Mouse (Mus musculus) forebrain, embryonic 11.5 days (tissue): ENCODE measurements at regions not wholly inside any gene's neighbourhood (a gene's known extent, or its start where the extent isn't known, plus 50 kb on each side); places are given as distances from the start of the nearest gene placed in this dataset.

Experiments
- ATAC-seq: fragments of 200-750 bp; cut with Nextera tagmentation; replicated peaks from 2 replicates; pipeline ENCODE4 v1.8.0; 2017; ENCODE audit warnings: moderate TSS enrichment; ENCODE audit not compliant: low FRiP score
- DNase-seq: peaks from one replicate; pipeline ENCODE4 v3.0.0-alpha.2; 2017; ENCODE audit warnings: low spot score
- H3K27ac ChIP-seq: fragments of 300-500 bp; sonication (generic); 2 replicates; pipeline ENCODE4 v1.5.1; 2014; ENCODE audit warnings: low read depth, low read length
- H3K27me3 ChIP-seq: fragments of 300-500 bp; sonication (generic); 2 replicates; pipeline ENCODE4 v1.6.1; 2014; ENCODE audit warnings: mild to moderate bottlenecking, low read length, mixed read lengths; ENCODE audit not compliant: control insufficient read depth, insufficient read depth
- H3K36me3 ChIP-seq: fragments of 300-500 bp; sonication (generic); 2 replicates; pipeline ENCODE4 v1.6.1; 2014; ENCODE audit warnings: mild to moderate bottlenecking, low read length, moderate library complexity, mixed read lengths; ENCODE audit not compliant: control insufficient read depth, insufficient read depth
- H3K4me1 ChIP-seq: fragments of 300-500 bp; sonication (generic); replicated peaks from 2 replicates; pipeline ENCODE4 v1.6.1; 2014; ENCODE audit warnings: low read length, mixed read lengths; ENCODE audit not compliant: control insufficient read depth, insufficient read depth
- H3K4me2 ChIP-seq: fragments of 300-500 bp; sonication (generic); 2 replicates; pipeline ENCODE4 v1.6.1; 2014; ENCODE audit warnings: low read depth, mild to moderate bottlenecking, low read length, moderate library complexity, mixed read lengths; ENCODE audit not compliant: severe bottlenecking
- H3K4me3 ChIP-seq: fragments of 300-500 bp; sonication (generic); 2 replicates; pipeline ENCODE4 v1.5.1; 2014; ENCODE audit warnings: low read depth, low read length
- H3K9ac ChIP-seq: fragments of 300-500 bp; sonication (generic); 2 replicates; pipeline ENCODE4 v1.6.1; 2014; ENCODE audit warnings: low read length
- H3K9me3 ChIP-seq: fragments of 300-500 bp; sonication (generic); 2 replicates; pipeline ENCODE4 v1.6.1; 2016; ENCODE audit warnings: low read length, mixed read lengths; ENCODE audit not compliant: control insufficient read depth
- WGBS: fragments of 180-500 bp; shearing (Covaris S2); extraction: QIAGEN DNeasy Blood & Tissue Kit; methylation state at CpG from one replicate; pipeline ENCODE4 v1.1.7; 2014; 5-methylcytosine and 5-hydroxymethylcytosine counted together

DNA sequence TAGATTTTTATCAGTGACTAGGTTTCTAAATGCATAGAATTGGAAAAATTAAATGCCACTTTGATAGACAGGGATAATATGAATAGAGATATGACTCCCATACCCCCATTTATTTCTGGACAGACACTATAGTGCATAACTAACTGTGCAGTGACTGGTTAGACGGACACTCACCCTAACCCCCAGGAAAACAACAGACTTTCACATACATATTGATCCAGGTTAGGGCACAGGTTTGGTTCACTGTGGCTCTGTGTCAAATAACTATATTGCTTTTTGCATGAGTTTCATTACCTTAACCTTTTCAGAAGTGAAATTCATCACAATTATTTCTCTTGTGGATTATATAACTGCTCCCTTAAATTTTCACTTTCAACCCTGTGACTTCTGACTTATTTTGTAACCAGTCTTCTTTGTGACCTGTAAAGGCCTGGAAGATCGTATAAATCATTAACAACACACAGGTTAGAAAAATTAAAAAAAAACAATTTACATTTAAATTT, 155.6 kb upstream of the Cypt12 start:
- no peak for ATAC-seq
- Histone ChIP-seq H3K27ac (peak overlapping the region; percentile 95; the same call in 1 of the 2 replicates), H3K4me3 (peak overlapping the region; percentile 62), H3K27me3 (no peaks in the 10 kb centered on the region), H3K9me3 (no peaks in the 10 kb centered on the region), H3K4me1 (peaks cover 23% of the 10 kb centered on the region), H3K36me3 (0 out of 2 replicates have a peak, but pooled peaks cover 5% of the 10 kb centered on the region), H3K9ac (peak overlapping the region; percentile 96), H3K4me2 (peak overlapping the region; percentile 52)
- WGBS: 30% methylated on average over 2 of the region's 2 CpGs
- DNase-seq: no peak

- Histone ChIP-seq H3K27me3 (no peaks in the 10 kb centered on the region), H3K9ac (peak overlapping the region; percentile 96), H3K27ac (peak overlapping the region; percentile 95), H3K4me1 (peaks cover 14% of the 10 kb centered on the region), H3K4me2 (peak overlapping the region; percentile 52), H3K36me3 (0 out of 2 replicates have a peak, but pooled peaks cover 5% of the 10 kb centered on the region), H3K9me3 (no peaks in the 10 kb centered on the region), H3K4me3 (peak overlapping the region; percentile 62)
- under 1% methylated on average over 24 of the region's 24 CpGs for WGBS
- peak; percentile 55 for ATAC-seq
- DNase-seq: peak; percentile 82
Measured at GRCm38 (mm10) chr3:17793646-17794250, 154.5 kb upstream of the Cypt12 start.

- peak overlapping the region; percentile 95 for H3K27ac ChIP-seq
- under 1% methylated on average over 46 of the region's 46 CpGs for WGBS
- H3K27me3 ChIP-seq: no peaks in the 10 kb centered on the region
- H3K9me3 ChIP-seq: no peaks in the 10 kb centered on the region
- peak overlapping the region; percentile 62 for H3K4me3 ChIP-seq
- H3K4me2 ChIP-seq: peak overlapping the region; percentile 52
- 0 out of 2 replicates have a peak, but pooled peaks cover 5% of the 10 kb centered on the region for H3K36me3 ChIP-seq
- ATAC-seq (peak; percentile 16), DNase-seq (peak; percentile 68)
- H3K4me1 ChIP-seq: peaks cover 13% of the 10 kb centered on the region
- peak overlapping the region; percentile 96 for H3K9ac ChIP-seq
Measured at GRCm38 (mm10) chr3:17794251-17795061, 153.8 kb upstream of the Cypt12 start.

GRCm38 (mm10) chr3:17795271-17796260, 152.6 kb upstream of the Cypt12 start:
- peak overlapping the region; percentile 95 for H3K27ac ChIP-seq
- peak overlapping the region; percentile 62 for H3K4me3 ChIP-seq
- peak; percentile 51 for DNase-seq
- H3K27me3 ChIP-seq: no peaks in the 10 kb centered on the region
- H3K9ac ChIP-seq: peak overlapping the region; percentile 96
- ATAC-seq: 0 out of 2 replicates have a peak, but pooled peaks have one; percentile 12
- 15% methylated on average over 24 of the region's 24 CpGs for WGBS
- H3K36me3 ChIP-seq: 0 out of 2 replicates have a peak, but pooled peaks cover 5% of the 10 kb centered on the region
- peak overlapping the region; percentile 52 for H3K4me2 ChIP-seq
- peaks cover 13% of the 10 kb centered on the region for H3K4me1 ChIP-seq
- H3K9me3 ChIP-seq: no peaks in the 10 kb centered on the region

DNA sequence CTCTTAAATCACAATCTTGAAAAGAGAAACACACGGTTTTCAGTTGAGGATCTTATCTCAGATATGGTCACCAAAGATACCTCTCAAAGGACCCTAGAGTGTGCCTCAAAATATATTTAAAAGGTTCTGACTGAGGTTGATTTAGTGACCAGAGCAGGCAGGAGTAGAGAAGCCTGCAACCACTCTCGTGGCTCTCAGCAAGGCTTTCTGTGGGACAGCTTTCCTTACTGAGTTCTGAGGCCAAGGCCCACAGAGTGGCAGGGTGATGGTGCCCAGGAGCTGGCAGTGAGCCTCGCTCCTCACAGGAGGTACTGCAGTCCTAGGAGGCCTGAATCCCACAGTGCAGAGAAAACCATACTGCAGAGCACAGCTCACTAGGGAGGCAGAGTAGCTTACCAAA, 151.4 kb upstream of the Cypt12 start:
- Histone ChIP-seq H3K36me3 (0 out of 2 replicates have a peak, but pooled peaks cover 5% of the 10 kb centered on the region), H3K9me3 (no peaks in the 10 kb centered on the region), H3K4me1 (peaks cover 13% of the 10 kb centered on the region), H3K27me3 (no peaks in the 10 kb centered on the region), H3K4me3 (no peak overlapping the region), H3K9ac (peak overlapping the region; percentile 50), H3K27ac (peak overlapping the region; percentile 95; the same call in 1 of the 2 replicates), H3K4me2 (peak overlapping the region; percentile 52)
- no peak for ATAC-seq
- WGBS: 32% methylated on average over 3 of the region's 3 CpGs
- DNase-seq: peak; percentile 62

DNA sequence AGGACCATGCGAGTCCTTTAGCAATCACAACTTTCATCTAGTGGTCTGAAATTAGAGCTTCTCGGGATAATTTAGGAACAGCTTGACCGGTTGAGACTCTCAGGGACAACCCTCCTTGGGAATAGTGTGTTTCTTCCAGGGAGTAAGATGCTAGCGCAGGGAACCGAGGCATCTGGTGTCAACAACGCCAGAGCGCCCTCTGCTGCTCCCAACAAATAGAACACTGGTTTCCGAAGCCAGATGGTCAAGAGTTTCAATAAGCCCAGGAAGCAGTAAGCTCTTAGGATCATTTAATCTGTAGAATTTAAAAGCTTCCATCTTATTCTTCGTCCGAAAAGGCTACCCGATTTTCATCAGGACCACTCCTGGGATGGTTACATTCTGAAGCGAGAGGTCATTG, 149.8 kb upstream of the Cypt12 start:
- no peaks in the 10 kb centered on the region for H3K27me3 ChIP-seq
- no peaks in the 10 kb centered on the region for H3K9me3 ChIP-seq
- H3K4me1 ChIP-seq: peaks cover 11% of the 10 kb centered on the region
- 0 out of 2 replicates have a peak overlapping the region, but pooled peaks have one; percentile 21 for H3K4me2 ChIP-seq
- 0 out of 2 replicates have a peak overlapping the region, but pooled peaks have one; percentile 37 for H3K27ac ChIP-seq
- DNase-seq (peak; percentile 87), ATAC-seq (peak; percentile 26; the same call in 1 of the 2 replicates)
- no peak overlapping the region for H3K9ac ChIP-seq
- H3K36me3 ChIP-seq: 0 out of 2 replicates have a peak, but pooled peaks cover 5% of the 10 kb centered on the region
- no peak overlapping the region for H3K4me3 ChIP-seq
- WGBS: 10% methylated on average over 12 of the region's 12 CpGs

GRCm38 (mm10) chr3:17799120-17799519, 149.1 kb upstream of the Cypt12 start:
- Histone ChIP-seq H3K4me2 (no peak overlapping the region), H3K27me3 (no peaks in the 10 kb centered on the region), H3K9ac (no peak overlapping the region), H3K9me3 (no peaks in the 10 kb centered on the region), H3K36me3 (0 out of 2 replicates have a peak, but pooled peaks cover 5% of the 10 kb centered on the region), H3K4me1 (peaks cover 10% of the 10 kb centered on the region; the same call in 1 of the 2 replicates), H3K27ac (no peak overlapping the region), H3K4me3 (no peak overlapping the region)
- DNase-seq: no peak
- 74% methylated on average over 6 of the region's 6 CpGs for WGBS
- no peak for ATAC-seq
